Mouse (Mus musculus): ENCODE results near the gene Park7.

- no peak for TF ChIP-seq CTCF (IDR thresholded peaks at IDR 0.05; ENCODE audit: low read depth)
- no peak for TF ChIP-seq EP300 (IDR thresholded peaks at IDR 0.05; ENCODE audit: low read depth)
Measured at GRCm38 (mm10) chr4:150896896-150897624, 17.2 kb downstream of the Park7 start.
